Mouse (Mus musculus) B cell, adult 2 months (primary cell): ENCODE measurements at regions not wholly inside any gene's neighbourhood (a gene's known extent, or its start where the extent isn't known, plus 50 kb on each side); places are given as distances from the start of the nearest gene placed in this dataset.

Source experiments
- DNase-seq, 2 experiments: peaks; one replicate each; pipeline ENCODE4 v3.0.0; 2022

DNA sequence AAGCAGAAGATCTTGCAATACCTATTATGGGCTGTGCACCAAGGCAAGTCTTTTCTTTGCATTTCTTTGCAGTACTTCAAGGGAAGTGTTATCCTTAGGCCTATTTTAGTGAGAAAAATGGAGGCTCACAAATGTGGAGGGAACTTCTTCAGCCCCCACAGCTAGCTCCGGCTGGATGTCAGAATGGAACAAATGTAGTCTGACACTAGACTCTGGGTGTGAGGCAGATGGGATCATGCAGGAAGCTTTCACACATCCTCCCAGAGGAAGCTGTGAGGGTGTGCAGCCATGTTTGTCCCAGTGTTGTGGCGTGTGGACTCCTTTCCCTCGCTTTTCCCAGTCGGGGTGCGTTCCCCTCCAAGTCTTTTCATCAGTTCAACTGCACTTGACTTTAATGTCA is 268.0 kb downstream of the Gm11011 start:
- DNase-seq, result no peak

DNA sequence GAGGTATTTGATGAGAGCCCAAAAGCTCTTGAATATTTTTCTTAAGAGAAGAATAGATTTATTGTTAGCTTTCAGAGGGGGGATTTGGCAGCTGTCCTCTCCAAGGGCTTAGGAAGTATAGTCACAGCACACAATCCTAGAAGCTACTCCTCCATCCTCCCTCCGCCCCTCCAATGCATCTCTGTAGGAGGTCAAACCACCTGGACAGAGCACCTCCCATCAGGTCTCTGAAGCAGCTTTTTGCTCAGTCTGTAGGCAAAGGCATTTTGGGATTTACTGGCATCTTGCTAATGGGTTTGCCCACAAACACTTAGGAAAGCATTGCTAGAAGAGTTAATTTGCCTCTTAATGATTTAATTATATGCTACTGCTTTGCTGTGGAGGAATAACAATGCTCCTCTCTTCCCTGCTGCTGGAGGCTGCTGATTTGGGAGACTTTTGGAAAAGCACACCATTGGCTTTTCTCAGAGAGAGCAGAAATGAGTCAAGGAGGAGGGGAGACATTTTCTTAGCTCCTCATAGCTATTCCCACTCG is 273.1 kb downstream of the Gm11011 start:
- no peak for DNase-seq

DNA sequence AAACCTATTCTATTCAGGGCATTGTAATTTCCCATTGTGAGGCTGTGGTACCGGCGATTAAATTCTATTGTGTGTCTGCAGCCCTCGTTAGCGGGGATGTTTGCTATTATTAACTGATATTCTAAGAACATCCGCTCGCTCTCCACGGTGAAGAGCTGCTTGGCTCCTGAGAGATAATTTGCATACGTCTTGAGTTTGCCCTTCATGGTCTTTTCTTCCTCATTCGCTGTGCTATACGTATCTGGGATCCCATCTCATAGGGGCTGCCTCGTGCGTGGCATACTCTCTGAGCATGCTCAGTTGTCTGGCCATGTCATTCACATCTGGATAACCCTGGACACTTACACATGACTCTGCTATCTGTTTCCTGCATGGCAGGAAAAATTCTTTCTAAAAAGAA is 275.7 kb downstream of the Gm11011 start:
- no peak for DNase-seq

DNA sequence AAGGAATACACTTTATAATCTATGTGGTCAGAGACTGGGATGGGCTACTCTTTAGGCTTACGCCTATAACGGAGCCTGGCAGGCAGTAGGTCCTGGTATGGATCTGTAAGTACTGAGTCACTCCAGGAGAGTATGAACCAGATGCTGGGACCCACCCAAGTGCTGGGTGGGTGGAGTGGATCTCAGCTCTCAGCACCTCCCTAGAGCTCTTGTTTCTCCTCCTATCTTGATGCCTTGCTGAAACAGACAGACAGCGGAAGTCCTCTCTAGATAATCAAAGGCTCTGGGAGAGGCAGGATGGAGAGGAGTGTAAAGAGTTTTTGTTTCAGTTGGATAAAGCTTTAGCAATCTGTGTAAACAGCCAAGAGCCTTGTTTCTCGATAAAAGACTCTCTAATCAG is 276.2 kb downstream of the Gm11011 start:
- no peak for DNase-seq

DNA sequence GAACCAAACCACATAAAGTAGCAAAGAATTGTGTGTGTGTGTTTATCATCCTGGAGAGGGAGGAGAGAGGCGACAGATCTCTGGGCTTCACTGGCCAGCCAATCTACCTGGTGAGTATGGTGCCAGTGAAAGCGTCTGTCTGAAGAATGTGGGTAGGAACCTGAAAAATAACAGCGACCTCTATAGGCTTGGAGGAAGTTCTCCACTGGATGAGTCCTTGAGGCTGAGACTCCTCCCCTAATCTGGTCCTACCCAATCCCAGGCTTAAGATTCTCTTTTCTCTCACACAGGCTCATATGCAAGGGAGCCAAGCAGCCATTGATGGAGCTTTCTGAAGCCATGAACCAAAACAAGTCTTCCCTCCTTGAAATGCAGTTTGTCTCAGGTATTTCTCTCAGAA is 283.2 kb downstream of the Gm11011 start:
- no peak for DNase-seq

DNA sequence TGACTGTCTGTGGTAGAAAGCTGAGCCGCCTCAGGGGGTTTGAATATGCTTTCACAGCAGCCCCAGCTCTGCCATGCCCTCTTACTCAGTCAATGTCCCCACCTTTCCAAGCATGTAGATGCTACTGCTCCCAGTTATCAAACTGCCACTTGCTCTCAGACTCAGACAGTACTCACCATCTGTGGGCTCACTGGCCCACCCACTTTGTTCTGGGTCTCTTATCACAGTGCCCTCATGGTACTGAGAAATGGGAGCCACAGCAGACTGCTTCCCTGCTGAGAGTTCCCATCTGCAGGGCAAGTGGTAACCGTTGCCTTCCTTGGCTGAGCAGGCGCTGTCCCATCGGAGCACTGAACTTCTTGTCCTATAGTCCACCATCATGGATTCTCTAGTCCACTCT is 286.6 kb downstream of the Gm11011 start:
- DNase-seq, result no peak

DNA sequence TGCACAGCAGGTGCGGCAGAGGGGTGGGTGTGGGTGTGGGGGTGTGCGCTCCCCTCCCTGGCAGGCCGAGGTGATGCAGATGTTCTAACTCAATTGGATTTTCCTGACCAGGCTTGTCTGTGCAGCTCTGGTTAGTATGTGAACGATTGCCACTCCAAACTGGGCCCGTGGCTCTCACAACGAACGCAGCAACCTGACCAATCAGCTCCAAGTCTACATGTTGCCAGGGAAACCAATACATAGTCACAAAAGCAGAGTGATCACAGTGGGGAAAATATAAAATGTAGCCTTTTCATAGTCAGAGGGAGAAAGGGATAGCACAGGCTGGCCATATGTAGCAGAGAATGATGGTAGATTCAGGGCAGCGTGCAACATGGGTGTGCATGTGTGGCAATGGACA is 287.1 kb downstream of the Gm11011 start:
- no peak for DNase-seq

DNA sequence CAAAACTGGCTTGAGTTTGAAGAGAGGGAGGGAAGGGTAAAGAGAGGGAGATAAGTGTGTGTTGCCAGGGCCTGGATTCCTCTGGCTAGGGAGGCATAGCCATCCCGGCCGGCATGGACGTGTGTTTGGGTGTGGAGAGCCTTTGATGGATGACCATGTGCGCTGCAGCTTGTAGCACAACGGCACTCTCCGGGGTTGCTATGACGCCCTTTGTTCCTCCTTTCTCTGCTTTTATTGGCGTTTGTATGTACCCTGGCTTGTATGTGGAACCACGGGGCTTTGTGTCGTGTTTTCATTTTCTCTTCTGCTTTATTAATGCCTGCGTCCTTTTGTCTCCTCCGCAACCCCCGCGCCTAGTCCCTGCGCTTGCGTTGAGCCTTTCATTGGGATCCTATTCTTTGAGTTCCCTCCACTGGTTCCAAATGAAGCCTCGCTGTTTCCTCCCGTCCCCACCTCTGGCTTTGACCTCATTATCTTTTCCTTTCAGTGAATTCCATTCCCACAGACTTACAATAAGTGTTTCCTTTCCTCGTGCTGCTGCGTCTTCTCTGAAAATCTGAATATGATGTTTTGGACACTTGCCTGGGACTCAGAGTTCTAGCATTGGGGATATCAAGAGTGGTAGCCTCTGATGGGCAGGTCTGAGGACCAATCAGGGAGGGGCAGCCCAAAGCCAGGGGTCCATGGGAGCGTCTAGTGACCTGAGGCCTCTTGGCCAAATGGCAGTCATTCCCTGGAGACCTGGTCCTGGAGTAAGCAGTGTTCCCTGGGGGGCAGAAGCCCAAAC is 289.5 kb downstream of the Gm11011 start:
- DNase-seq, result no peak

DNA sequence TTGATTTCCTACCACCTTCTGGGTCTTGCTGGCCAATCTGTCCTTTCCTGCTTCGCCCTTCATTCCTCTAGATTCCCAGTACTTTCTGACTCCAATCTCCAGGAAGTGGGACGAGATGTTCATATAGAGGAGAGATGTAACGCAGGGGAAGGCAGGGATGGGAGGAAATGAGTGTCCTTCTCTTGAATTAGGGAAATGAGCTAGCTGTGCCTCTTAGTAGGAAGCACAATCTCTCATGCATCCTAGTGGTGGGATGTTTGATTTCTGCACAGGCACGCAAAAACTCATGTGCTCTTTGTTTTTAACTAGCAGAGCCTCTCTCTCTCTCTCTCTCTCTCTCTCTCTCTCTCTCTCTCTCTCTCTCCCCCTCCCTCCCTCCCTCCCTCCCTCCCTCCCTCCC is 290.3 kb downstream of the Gm11011 start:
- DNase-seq, result no peak

DNA sequence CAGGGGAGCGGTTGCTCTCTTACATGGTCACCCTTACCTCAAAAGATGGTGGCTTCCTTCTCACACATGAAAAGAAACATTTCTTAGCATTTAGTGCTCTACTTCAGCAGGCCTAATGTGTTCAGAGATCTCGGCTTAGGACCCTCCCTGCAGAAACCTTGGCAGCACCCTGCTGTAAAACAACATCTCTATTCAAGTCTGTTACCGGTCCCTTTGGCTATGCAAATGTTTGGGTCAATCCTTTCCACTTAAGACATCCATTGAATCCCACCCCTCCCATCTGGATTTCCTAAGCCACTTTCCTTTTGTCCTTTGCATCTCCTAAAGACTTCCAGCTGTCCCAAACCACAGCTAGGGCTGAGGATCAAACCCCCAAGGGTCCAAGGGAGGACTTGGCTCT is 294.2 kb downstream of the Gm11011 start:
- no peak for DNase-seq

DNA sequence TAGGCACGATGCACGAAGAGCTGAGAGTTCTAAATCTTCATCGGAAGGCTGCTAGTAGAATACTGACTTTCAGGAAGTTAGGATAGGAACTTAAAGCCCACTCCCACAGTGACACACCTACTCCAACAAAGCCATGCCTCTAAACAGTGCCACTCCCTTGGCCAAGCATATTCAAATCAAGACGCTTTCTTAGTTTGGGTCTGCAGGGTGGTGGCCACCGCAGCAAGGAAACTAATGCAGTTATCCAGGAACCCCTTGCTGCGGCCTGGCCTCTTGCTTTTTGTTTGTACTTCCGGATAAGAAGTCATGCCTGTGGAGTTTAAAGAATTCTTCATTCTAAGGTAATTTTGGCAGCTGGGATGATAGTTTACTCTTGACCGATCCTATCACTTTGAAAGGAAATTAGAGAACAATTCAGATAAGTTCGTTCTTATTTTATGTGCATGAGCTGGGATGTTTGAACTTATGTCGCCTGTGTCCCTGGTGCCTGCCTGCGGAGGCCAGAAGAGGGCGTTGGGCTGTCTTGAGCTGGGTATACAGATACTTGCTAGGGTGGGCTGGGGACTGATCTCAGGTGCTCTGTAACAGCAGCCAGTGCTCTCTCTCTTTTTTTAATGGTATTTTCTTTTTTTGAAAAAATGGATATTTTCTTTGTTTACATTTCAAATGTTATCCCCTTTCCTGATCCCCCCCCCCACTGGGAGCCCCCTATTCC is 298.5 kb downstream of the Gm11011 start:
- no peak for DNase-seq

DNA sequence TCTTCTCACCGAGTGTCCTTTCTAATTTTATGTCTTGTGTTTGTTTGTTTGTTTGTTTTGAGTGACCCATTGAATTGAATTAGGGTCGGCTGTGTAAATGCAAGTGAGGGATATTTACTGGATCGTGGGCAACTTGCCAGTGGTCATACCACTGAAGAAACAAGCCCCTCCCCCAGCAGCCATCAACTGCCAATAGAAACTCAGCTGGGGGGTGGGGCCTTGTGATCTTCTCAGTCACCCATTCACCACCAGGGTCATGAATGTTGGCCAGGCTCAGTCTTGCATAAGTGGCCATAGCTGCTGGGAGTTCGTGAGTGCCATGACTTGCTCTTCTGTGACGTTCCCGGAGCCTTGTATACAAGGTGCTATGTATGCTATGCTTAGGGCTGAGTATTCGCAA is 300.8 kb downstream of the Gm11011 start:
- DNase-seq, result no peak

DNA sequence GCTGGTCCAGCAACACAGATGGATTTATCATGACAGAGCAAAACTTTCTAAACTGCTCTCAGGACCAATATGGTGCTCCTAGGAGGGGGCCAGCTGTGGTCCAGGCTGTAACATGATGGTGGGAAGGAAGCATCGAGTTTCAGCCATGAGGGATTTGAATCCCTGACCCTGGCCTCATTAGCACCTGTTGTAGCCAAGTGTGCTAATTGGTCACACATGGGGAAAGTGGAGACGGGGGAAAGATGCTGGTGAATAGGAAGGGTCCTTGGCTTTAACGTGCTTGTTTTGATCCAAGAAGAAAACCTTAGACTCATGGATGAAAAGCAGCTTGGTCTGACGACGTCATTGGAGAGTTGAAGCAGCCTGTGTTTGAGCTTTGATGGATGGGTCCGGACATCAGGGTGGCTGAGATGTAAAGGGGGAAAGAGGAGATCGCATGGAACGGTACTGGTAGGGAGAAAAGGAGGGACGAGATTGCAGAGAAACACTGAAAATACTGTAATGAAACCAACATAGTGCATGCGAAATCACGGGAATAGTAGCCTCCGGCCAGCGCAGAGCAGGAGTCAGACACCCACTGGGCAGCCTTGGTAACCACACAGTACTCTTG is 304.9 kb downstream of the Gm11011 start:
- no peak for DNase-seq

DNA sequence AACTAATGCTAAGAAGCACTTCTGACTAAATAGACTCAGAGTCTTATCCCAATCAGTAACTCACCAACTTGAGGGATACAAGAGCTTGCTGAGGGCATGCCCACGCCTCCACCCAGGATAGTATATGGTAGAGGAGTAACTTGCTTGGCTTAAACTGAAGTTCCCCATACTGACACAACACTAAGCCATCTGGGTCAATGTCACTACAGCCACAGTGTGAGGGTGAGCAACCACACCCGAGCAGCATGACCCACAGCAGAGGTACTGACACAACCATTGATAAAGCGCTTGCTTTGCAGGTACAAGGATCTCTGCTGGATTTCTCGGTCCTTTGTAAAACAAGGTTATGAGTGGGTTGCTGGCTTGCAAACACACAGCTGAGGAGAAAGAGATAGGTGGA is 312.2 kb downstream of the Gm11011 start:
- no peak for DNase-seq

DNA sequence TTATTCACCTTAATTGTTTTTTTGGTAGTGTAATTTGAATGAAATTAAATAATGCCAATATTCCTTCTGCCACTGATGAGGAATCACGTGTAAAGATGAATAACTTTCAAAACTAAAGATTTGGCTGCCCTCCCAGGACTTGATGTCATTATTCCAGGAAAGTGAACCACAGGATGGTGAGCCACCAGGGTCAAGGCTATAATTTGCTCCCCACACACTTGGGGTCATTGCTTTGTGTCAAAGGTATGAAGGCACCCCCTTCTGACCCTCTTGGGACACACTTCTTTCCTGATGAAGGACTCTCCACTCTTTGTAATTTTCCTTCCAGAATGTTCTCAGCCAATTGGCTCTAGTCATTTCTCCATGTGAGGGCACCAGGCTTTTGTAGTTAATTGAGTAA is 313.4 kb downstream of the Gm11011 start:
- no peak for DNase-seq

DNA sequence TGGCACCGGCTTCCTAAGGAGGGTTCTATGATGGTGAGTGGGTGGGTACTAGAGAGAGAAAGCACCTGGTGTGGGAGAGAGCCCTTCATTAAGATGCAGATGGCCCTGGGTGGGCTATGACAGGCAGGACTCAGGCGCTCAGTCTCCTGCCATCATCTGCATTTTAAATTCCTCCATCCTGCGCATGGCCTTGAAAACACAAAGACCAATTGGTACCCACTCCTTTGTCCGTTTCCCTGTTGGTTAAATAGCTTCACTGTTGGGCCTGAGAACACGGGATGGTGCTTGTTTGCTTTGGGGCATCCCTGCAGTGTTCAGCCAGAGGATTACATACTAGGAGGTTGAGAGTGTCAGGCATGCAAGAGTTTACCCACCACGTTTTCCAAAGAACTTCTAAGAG is 314.9 kb downstream of the Gm11011 start:
- DNase-seq, result no peak

DNA sequence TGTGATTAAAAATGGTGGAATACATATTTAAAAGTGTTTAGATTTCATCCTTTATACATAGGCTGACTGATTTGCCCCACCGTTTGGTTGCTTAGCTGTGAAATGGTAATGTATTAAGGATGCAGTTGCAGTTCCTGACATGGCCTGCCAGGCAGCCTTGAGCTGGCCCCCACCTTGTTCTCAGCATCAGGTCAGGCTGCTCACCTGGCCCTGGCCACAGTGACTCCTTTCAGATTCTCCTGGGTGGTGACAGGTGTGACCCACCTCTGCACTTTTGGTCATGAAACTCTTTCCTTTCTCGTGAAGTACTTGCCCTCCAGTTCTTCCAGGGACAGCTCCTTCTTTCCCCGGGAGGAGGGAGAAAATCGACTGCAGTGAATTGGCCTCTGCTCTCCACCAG is 315.5 kb downstream of the Gm11011 start:
- DNase-seq, result no peak

DNA sequence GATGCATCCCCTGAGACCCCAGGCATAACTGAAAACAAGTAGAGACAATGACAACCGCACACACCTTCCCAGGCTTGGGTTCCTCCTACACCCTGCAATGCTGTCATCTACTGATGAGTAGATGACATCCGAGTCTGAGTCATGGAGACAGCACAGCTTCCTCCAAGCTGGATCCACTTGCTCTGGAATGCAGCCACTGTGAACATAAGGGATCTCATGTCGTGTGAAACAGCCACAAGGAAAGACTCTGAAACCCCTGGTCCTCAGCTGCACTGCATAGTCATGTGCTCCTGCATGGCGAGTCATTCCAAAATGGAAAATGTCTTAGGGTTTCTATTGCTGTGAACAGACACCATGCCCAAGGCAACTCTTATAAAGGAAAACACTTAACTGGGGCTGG is 305.2 kb upstream of the Zfp64 start:
- no peak for DNase-seq

DNA sequence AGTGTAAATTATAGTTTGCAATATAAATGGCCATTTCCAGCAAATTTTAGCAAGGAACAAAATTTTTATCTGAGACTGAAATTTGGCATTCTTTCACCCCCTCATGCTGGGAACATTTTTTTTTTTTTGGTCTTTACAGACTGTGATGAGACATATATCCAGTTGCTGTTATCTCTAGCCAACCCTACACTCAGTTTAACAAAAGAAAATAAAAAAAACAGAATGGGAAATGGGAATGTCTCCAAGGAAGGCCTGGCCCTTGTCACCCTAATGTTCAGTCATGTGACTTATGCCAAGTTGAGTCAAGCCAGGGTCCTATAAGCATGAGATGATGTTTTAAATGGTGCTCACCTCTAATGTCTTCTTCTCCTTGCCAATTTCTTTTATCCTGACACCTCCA is 289.2 kb upstream of the Zfp64 start:
- no peak for DNase-seq

DNA sequence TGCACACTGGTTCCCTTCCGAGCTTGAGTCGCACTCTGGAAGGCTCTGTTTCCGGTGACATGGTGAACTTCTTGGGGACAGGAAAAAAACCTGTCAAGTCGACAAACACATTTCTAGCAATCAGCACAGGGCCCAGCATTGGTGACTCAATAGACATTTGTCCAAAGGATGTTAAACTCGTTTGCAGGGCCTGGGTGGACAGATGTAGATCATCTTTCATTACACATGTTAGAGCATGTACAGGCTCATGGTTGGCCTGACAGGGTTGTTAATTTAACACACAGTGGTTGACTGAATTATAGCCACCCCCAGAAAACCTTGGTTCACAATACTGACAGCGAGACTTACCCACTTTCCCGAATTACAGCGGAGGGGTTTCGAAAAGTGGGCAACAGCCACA is 288.6 kb upstream of the Zfp64 start:
- DNase-seq, result no peak

DNA sequence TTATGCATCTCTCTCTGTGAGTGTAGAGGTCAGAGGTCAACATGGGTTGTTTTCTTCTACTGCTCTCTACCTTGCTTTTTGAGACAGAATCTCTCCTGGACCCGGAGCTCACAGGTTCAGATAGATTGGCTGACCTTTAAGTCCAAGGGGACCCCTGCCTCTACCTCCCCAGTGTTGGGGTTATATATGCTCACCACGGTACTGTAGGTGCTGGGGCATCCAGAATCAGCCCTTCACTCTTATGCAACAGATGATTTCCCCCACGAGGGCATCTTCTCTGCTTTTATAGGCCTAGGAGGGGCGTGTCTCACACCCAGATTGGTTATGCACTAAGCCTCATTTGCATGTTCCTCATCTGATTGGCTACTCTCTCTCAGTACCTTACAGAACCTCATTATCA is 282.5 kb upstream of the Zfp64 start:
- DNase-seq, result no peak

DNA sequence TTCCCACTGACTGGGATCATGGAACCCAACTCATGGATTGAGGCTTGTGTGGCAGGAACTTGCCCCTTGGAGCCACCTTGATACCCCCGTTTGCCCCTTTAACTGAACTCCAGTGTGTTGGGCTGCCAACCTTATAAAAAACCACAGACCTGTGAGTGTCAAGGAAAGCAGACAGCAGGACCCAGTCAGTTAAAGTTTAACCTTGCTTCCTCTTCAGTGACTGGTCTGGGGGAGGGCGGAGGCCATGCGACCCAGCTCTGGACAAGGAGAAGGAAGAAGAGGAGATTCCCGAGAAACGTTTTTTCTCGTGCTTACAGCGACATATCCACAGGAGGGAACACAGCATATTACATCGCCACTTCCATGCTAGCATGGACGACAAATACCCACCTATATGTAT is 281.9 kb upstream of the Zfp64 start:
- no peak for DNase-seq

DNA sequence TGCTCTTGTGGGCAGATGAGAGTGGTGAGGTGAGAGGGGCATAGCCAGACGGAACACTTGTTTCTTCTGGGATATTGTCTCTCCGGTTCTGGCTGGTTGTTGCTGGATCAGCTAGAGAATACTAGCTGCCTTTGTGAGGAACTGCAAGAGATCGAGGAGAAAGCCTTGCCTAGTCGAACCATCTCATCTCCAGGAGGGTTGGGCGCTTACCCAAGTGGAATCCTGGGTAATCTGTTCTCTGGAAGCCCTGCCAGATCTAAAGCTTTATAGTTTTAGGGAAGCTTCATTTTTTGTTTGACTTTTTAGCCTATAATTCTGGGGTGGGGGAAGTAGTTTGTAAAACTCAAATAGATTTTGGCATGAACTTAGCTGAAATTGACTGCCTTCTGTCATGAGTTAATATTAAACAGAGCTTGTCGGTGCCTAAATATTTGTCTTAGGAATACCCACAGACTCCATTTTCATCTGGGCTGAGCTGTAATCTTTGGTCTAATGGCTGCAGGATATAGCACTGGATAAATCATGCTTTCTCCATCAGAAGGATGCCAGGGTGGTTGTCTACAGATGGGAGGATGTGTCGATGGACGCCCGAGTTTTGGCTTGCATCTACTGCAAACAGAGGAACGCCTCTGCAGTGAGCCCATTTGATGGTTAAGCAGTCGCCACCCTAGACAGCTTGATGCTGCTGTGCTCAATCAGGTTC is 279.1 kb upstream of the Zfp64 start:
- DNase-seq, result no peak
